Mouse (Mus musculus): Measurements from ENCODE around the gene Tex36. TPM values are rescaled to one million over a fixed set of nuclear protein-coding genes. Genes with fewer than 3 reads are reported as not detected.

The Tex36 gene
- polyA plus RNA-seq, 1 experiment = not detected

- Histone ChIP-seq H3K9ac (ENCODE audit: low read depth, poor library complexity, severe bottlenecking) (no peak overlapping the region), H3K4me1 (ENCODE audit: control insufficient read depth, insufficient read depth, low read length) (no peaks in the 10 kb centered on the region), H3K36me3 (ENCODE audit: control insufficient read depth, insufficient read depth, low read length, poor library complexity, severe bottlenecking) (no peaks in the 10 kb centered on the region), H3K9me3 (replicated peaks; ENCODE audit: control insufficient read depth, insufficient read depth, low read length, poor library complexity, severe bottlenecking) (no peaks in the 10 kb centered on the region), H3K27ac (ENCODE audit: insufficient read depth, low read length) (no peak overlapping the region), H3K27me3 (ENCODE audit: control insufficient read depth, insufficient read depth, low read length, poor library complexity, severe bottlenecking) (no peaks in the 10 kb centered on the region; the same call in 1 of the 2 replicates), H3K4me3 (ENCODE audit: low read depth, low read length) (no peak overlapping the region)
- TF ChIP-seq EP300 (IDR thresholded peaks at IDR 0.05; ENCODE audit: insufficient read depth, low read depth, low read length) = no peak
- TF ChIP-seq POLR2A (IDR thresholded peaks at IDR 0.05; ENCODE audit: insufficient read depth, low read length) = no peak
- no peak for TF ChIP-seq CTCF (IDR thresholded peaks at IDR 0.05; ENCODE audit: low read depth, low read length)
Measured at GRCm38 (mm10) chr7:133545631-133546030, 56.3 kb downstream of the Tex36 start.

DNA sequence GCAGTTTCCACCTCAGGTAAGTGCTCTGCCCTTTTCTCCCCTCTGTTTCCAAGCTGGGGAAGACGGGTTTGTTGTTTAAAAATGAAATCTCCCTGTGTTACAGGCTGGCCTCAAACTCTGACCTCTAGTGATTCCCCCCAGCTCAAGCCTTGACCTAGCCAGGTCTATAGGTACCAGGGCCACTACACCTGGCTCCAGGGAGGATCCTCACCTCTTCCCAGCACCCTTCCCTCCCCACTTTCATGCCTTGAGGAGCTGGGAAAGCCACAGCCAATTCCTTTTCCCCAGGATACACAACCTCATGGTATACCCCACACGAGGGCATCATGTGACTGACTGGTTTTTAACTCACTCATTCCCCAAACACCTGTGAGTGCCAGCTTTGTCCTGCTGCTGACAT lies 57.0 kb downstream of the Tex36 start:
- Histone ChIP-seq H3K4me3 (ENCODE audit: low read depth, low read length) (no peak overlapping the region), H3K9ac (ENCODE audit: low read depth, poor library complexity, severe bottlenecking) (no peak overlapping the region), H3K4me1 (ENCODE audit: control insufficient read depth, insufficient read depth, low read length) (no peaks in the 10 kb centered on the region), H3K9me3 (replicated peaks; ENCODE audit: control insufficient read depth, insufficient read depth, low read length, poor library complexity, severe bottlenecking) (no peaks in the 10 kb centered on the region), H3K27me3 (ENCODE audit: control insufficient read depth, insufficient read depth, low read length, poor library complexity, severe bottlenecking) (no peaks in the 10 kb centered on the region; the same call in 1 of the 2 replicates), H3K27ac (ENCODE audit: insufficient read depth, low read length) (no peak overlapping the region), H3K36me3 (ENCODE audit: control insufficient read depth, insufficient read depth, low read length, poor library complexity, severe bottlenecking) (no peaks in the 10 kb centered on the region)
- TF ChIP-seq EP300 (IDR thresholded peaks at IDR 0.05; ENCODE audit: insufficient read depth, low read depth, low read length) = no peak
- no peak for TF ChIP-seq POLR2A (IDR thresholded peaks at IDR 0.05; ENCODE audit: insufficient read depth, low read length)
- TF ChIP-seq CTCF (IDR thresholded peaks at IDR 0.05; ENCODE audit: low read depth, low read length) = no peak

DNA sequence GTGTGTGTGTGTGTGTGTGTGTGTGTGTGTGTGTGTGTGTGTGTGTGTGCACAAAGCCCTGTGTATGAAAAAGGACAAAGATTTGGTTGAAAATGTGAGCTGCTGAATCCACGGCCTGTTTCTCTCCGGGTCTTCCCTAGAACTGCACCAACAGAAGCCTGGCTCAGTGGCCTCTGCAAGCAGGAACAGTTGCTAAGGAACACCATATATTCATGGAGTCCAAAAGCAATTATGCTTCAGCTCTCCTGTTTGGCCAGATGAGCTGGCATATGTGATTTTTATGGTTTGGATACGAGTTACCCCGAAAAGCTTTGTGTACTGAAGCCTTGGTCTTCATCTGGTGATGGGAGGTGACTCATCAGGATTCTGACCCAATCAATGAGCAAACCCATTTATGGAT lies 58.8 kb downstream of the Tex36 start:
- Histone ChIP-seq H3K9me3 (replicated peaks; ENCODE audit: control insufficient read depth, insufficient read depth, low read length, poor library complexity, severe bottlenecking) (no peaks in the 10 kb centered on the region), H3K27ac (ENCODE audit: insufficient read depth, low read length) (no peak overlapping the region), H3K4me1 (ENCODE audit: control insufficient read depth, insufficient read depth, low read length) (no peaks in the 10 kb centered on the region), H3K36me3 (ENCODE audit: control insufficient read depth, insufficient read depth, low read length, poor library complexity, severe bottlenecking) (no peaks in the 10 kb centered on the region), H3K9ac (ENCODE audit: low read depth, poor library complexity, severe bottlenecking) (no peak overlapping the region), H3K4me3 (ENCODE audit: low read depth, low read length) (no peak overlapping the region), H3K27me3 (ENCODE audit: control insufficient read depth, insufficient read depth, low read length, poor library complexity, severe bottlenecking) (no peaks in the 10 kb centered on the region; the same call in 1 of the 2 replicates)
- TF ChIP-seq POLR2A (IDR thresholded peaks at IDR 0.05; ENCODE audit: insufficient read depth, low read length) (no peak), EP300 (IDR thresholded peaks at IDR 0.05; ENCODE audit: insufficient read depth, low read depth, low read length) (no peak), CTCF (IDR thresholded peaks at IDR 0.05; ENCODE audit: low read depth, low read length) (no peak)

GRCm38 (mm10) chr7:133537366-133537765 lies 64.6 kb downstream of the Tex36 start:
- no peaks in the 10 kb centered on the region for H3K4me1 ChIP-seq (ENCODE audit: control insufficient read depth, insufficient read depth, low read length)
- TF ChIP-seq CTCF (IDR thresholded peaks at IDR 0.05; ENCODE audit: low read depth, low read length) (no peak), EP300 (IDR thresholded peaks at IDR 0.05; ENCODE audit: insufficient read depth, low read depth, low read length) (no peak), POLR2A (IDR thresholded peaks at IDR 0.05; ENCODE audit: insufficient read depth, low read length) (no peak)
- H3K27me3 ChIP-seq (ENCODE audit: control insufficient read depth, insufficient read depth, low read length, poor library complexity, severe bottlenecking) = no peaks in the 10 kb centered on the region
- no peak overlapping the region for H3K9ac ChIP-seq (ENCODE audit: low read depth, poor library complexity, severe bottlenecking)
- no peak overlapping the region for H3K27ac ChIP-seq (ENCODE audit: insufficient read depth, low read length)
- no peaks in the 10 kb centered on the region for H3K36me3 ChIP-seq (ENCODE audit: control insufficient read depth, insufficient read depth, low read length, poor library complexity, severe bottlenecking)
- H3K9me3 ChIP-seq (replicated peaks; ENCODE audit: control insufficient read depth, insufficient read depth, low read length, poor library complexity, severe bottlenecking) = peaks cover 12% of the 10 kb centered on the region
- no peak overlapping the region for H3K4me3 ChIP-seq (ENCODE audit: low read depth, low read length)

Other genes starting within 250 kb of the Tex36 start
- 26.1 and 28.9 TPM in 2 replicates for gene Edrf1, start 35.4 kb upstream of the Tex36 start, polyA plus RNA-seq (2011; ENCODE audit: insufficient read depth, insufficient read length, low read depth, missing spikeins)
- not detected in 2 replicates for gene Mmp21, start 77.9 kb upstream of the Tex36 start, polyA plus RNA-seq (2011; ENCODE audit: insufficient read depth, insufficient read length, low read depth, missing spikeins)
- 239 and 256 TPM in 2 replicates for gene Bccip, start 107.2 kb upstream of the Tex36 start, polyA plus RNA-seq (2011; ENCODE audit: insufficient read depth, insufficient read length, low read depth, missing spikeins)
- gene Uros, start 107.9 kb upstream of the Tex36 start, polyA plus RNA-seq (2011; ENCODE audit: insufficient read depth, insufficient read length, low read depth, missing spikeins) = 6.1 and 8.2 TPM in 2 replicates
- 1.7 and 3.1 TPM in 2 replicates for gene Fank1, start 174.7 kb upstream of the Tex36 start, polyA plus RNA-seq (2011; ENCODE audit: insufficient read depth, insufficient read length, low read depth, missing spikeins)
- 27.1 and 27.8 TPM in 2 replicates for gene Dhx32, start 180.6 kb upstream of the Tex36 start, polyA plus RNA-seq (2011; ENCODE audit: insufficient read depth, insufficient read length, low read depth, missing spikeins)

All from ES-Bruce4 (cell line).